In genomic region chr14:121675579-121675978, GRCm38 (mm10) we compare ENCODE assay signal across 8 mouse cellular contexts.
DNase-seq lines count a peak whose midpoint lies in the region; ATAC-seq lines count a peak whose summit lies in the region.
"Had no signal": no experiment of that assay in that cellular context is flagged by ENCODE, and none has a peak within 500 bp of the region (broad histone marks: within the 10 kb centered on the region; RNA-seq: fewer than 3 reads in every experiment).

No protein-coding gene starts in this region.

- H3K27me3 ChIP-seq in midbrain, embryonic 11.5 days (ENCODE audit: control insufficient read depth, insufficient read depth, low read length): no peaks in the 10 kb centered on the region
- H3K27me3 ChIP-seq in midbrain, embryonic 13.5 days: no peaks in the 10 kb centered on the region
- no peaks in the 10 kb centered on the region for H3K27me3 ChIP-seq in heart, embryonic 10.5 days (ENCODE audit: insufficient read depth, poor library complexity, severe bottlenecking)
- H3K27me3 ChIP-seq: neural tube, embryonic 12.5 days had no signal

- DNase-seq in midbrain, embryonic 11.5 days (ENCODE audit: low spot score, missing footprints): no peak
- DNase-seq in heart, embryonic 10.5 days (ENCODE audit: low spot score): no peak
- DNase-seq in kidney, postnatal 36 days: peak; percentile 70 to 83
- DNase-seq in yolk sac, embryonic 10.5 days (ENCODE audit: low spot score): peak; percentile 74
- DNase-seq in layer of hippocampus, postnatal 10 days (ENCODE audit: low spot score in 2 of 2): no peak
- DNase-seq in B cell, adult 2 months: no peak

- no peak overlapping the region for H3K4me3 ChIP-seq in midbrain, embryonic 11.5 days (ENCODE audit: low read depth, low read length)
- H3K4me3 ChIP-seq in midbrain, embryonic 13.5 days (replicated peaks): no peak overlapping the region
- H3K4me3 ChIP-seq in heart, embryonic 10.5 days: no peak overlapping the region
- H3K4me3 ChIP-seq: neural tube, embryonic 12.5 days had no signal

- no peak overlapping the region for H3K9ac ChIP-seq in midbrain, embryonic 11.5 days (ENCODE audit: low read length)
- no peak overlapping the region for H3K9ac ChIP-seq in midbrain, embryonic 13.5 days (replicated peaks)
- H3K9ac ChIP-seq: neural tube, embryonic 12.5 days had no signal

- no peaks in the 10 kb centered on the region for H3K36me3 ChIP-seq in midbrain, embryonic 11.5 days (ENCODE audit: control insufficient read depth, insufficient read depth, low read length)
- no peaks in the 10 kb centered on the region for H3K36me3 ChIP-seq in midbrain, embryonic 13.5 days
- no peaks in the 10 kb centered on the region; the same call in 1 of the 2 replicates for H3K36me3 ChIP-seq in heart, embryonic 10.5 days
- H3K36me3 ChIP-seq: neural tube, embryonic 12.5 days had no signal

- WGBS in midbrain, embryonic 11.5 days: 26% methylated on average over 6 of the region's 6 CpGs
- WGBS in midbrain, embryonic 13.5 days: 23% methylated on average over 6 of the region's 6 CpGs
- 30% methylated on average over 6 of the region's 6 CpGs for WGBS in heart, embryonic 10.5 days

- no peak overlapping the region for H3K27ac ChIP-seq in midbrain, embryonic 11.5 days (ENCODE audit: low read depth, low read length)
- H3K27ac ChIP-seq in midbrain, embryonic 13.5 days: no peak overlapping the region
- H3K27ac ChIP-seq in heart, embryonic 10.5 days: peak overlapping the region; percentile 42; the same call in 1 of the 2 replicates
- H3K27ac ChIP-seq: neural tube, embryonic 12.5 days had no signal

- no peaks in the 10 kb centered on the region; the same call in 1 of the 2 replicates for H3K9me3 ChIP-seq in midbrain, embryonic 11.5 days (ENCODE audit: control insufficient read depth, low read length)
- peaks cover 2% of the 10 kb centered on the region; the same call in 1 of the 2 replicates for H3K9me3 ChIP-seq in midbrain, embryonic 13.5 days
- H3K9me3 ChIP-seq in heart, embryonic 10.5 days: no peaks in the 10 kb centered on the region
- H3K9me3 ChIP-seq: neural tube, embryonic 12.5 days had no signal

- H3K4me1 ChIP-seq in midbrain, embryonic 11.5 days (ENCODE audit: control insufficient read depth, insufficient read depth, low read length): no peaks in the 10 kb centered on the region
- peaks cover 9% of the 10 kb centered on the region; the same call in 1 of the 2 replicates for H3K4me1 ChIP-seq in midbrain, embryonic 13.5 days (replicated peaks)
- H3K4me1 ChIP-seq in heart, embryonic 10.5 days: peaks cover 29% of the 10 kb centered on the region
- H3K4me1 ChIP-seq: neural tube, embryonic 12.5 days had no signal

- H3K4me2 ChIP-seq in midbrain, embryonic 11.5 days: no peak overlapping the region
- H3K4me2 ChIP-seq in midbrain, embryonic 13.5 days (replicated peaks): no peak overlapping the region
- H3K4me2 ChIP-seq: neural tube, embryonic 12.5 days had no signal

- ATAC-seq in midbrain, embryonic 11.5 days (ENCODE audit: low FRiP score): 0 out of 2 replicates have a peak, but pooled peaks have one; percentile 14
- ATAC-seq in midbrain, embryonic 13.5 days: no peak

Comparison
In these comparisons a context has a peak if more than half of its experiments do, and no peak if none do; other contexts are left out.
1. DNase-seq: peak in kidney, postnatal 36 days (2 of 2) and yolk sac, embryonic 10.5 days (single experiment); none in midbrain, embryonic 11.5 days (single experiment), heart, embryonic 10.5 days (single experiment), layer of hippocampus, postnatal 10 days (0 of 2) and B cell, adult 2 months (0 of 2).